Mouse (Mus musculus) G1E (cell line): ENCODE results near the gene Ifitm2.

Source experiments
- CTCF ChIP-seq: IDR thresholded peaks from 2 replicates; pipeline ENCODE4 v1.5.1; 2012; ENCODE audit warnings: low read depth, low read length, inconsistent platforms, mixed read lengths
- TAL1 ChIP-seq: conservative IDR thresholded peaks from 2 replicates; pipeline ENCODE4 v1.6.1; 2012; ENCODE audit warnings: low read depth, low read length, inconsistent platforms, mixed read lengths

DNA sequence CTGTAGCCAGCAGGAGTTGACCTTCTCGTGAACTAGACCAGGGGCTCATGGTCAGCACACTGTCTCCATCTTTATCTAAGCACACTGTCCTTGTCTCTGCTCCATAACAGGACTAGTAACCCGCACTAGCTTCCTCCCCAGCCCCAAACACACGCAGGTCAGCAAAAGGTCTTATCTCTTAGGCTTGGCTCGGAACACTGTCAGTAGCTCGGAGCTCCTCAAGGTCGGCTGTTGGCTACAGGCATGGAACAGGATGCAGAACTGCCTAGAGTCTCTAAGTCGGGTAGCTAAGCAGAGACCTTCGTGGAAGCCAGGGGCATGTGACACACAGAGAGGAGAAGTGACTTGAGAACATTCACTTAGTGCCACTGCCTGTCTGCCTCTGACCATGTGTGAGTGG lies 7.6 kb downstream of the Ifitm2 start:
- TF ChIP-seq CTCF (no peak), TAL1 (no peak)
